Mouse (Mus musculus): ENCODE measurements around the gene Sulf2. TPM values are rescaled to one million over a fixed set of nuclear protein-coding genes. Genes with fewer than 3 reads are reported as not detected.

The Sulf2 gene
- polyA plus RNA-seq, 1 experiment, result 22.4 TPM

DNA sequence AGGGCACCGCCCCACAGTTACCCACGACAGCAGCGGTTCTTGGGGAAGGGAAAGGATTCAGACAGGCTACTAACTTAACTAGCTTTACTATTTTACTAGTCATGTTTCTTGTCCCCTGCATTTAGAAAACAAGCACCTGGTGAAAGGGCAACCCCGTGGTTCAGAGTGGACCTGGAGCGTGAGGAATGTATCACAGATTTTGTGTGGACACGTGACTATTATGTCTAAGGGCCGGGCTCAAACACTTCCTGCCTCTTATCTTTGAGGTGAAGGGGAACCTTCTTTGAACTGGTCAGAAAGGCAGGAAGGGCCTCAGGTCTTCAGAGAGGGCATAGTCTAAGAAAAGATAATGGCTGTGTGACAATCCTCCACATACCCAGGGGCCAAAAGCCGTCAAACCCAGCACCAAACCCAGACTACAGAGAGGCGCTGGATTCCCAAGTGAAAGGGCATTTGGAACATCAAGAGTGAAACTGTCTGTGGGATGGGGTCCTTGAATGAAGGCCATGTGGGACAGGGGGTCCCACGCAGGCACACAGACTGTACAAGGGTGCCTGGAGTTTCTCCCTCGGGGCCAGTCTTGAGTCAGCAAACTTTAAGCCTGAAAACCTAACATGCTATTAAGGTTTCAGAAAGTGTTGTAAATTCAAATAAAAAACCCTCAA lies 2.6 kb downstream of the Sulf2 start:
- DNase-seq (ENCODE audit: low read depth, low spot score), result no peak

DNA sequence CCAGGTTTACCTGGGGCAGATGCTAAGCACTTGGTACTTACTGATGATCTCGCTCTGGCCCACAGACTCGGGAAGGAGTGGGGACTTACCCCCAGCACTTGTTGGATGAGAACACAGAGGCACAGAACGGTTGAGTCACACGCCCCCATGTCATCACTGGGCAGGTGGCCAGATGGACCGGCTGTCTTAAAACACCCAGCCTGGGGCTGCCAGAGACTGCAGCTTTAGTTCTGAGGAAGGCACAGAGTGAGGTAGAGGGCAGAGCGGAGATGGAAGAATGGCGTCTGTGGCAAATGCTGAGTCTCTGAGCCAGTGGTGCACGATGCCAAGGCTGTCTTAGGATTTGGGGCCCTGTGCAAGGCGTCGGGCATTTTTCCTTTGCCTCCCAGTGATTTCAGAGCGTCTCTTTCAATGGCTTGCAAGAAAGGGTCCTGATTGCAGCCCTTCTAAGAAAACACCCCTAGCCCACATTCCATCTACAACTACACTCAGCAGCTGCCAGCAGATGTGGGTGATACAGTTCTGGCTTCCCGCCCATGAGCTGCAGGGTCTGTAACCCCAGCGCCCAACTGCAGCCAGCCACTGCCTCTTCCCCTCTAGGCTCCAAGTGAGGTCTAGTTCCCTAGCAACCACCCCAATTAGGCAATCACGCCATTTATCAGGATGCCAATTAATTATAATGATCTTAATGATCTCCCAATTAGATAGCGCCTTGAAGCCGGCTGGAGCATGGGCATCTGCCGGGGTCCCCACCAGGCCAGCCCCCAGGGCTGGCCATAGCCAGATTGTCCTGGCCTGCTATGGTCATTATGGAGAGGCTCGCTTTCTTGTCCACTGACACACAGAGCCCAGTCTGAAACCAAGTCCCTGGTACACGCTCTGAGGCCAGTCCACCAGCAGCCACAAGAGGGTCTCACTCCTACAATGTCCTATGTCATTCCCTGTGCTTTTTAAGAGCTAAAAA lies 3.7 kb downstream of the Sulf2 start:
- 64% methylated on average over 19 of the region's 19 CpGs for WGBS

More for the DNA sequence above, 2.6 kb downstream of the Sulf2 start:
- 41% methylated on average over 11 of the region's 11 CpGs for WGBS

DNA sequence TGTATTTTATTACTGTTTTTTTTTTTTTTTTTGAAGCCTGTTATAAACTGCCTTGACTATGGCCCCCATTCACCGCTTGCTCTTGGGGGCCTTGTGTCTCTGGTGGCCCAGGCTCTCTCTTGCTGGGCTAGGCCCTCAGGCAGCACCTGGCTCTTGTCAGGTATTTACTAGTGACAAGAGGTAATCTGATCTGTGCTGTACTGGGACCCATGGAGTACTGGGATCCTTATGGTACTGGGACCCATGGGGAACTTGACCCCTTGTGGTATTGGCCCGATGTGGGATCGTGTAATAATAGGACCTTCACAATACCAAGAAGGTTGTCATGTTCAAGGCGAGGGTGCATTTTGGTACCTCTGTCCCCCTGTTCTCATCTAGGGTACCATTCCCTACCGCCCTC lies 4.9 kb downstream of the Sulf2 start:
- WGBS, result 93% methylated on average over 5 of the region's 5 CpGs
- no peak for DNase-seq (ENCODE audit: low read depth, low spot score)

More for the DNA sequence above, 3.7 kb downstream of the Sulf2 start:
- DNase-seq (ENCODE audit: low read depth, low spot score), result no peak

DNA sequence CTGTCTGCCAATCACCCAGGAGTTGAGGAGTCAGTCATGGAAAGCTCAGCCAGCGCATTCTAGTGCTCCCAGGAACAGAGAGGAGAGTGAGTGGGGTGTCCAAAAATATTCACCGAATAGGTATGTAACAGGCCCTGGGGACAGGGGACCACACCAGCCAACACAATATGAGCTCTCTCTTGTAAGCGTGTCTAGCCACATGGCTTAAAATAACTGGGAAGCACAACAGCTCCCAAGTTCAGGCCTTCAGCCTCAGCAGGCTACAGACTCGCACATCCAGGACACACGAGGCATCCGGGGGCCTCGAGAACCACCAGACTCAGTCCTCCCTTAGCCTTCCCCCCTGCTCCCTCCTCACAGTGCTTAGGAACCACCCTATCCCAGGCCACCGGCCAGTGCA lies 6.0 kb downstream of the Sulf2 start:
- DNase-seq (ENCODE audit: low read depth, low spot score), result no peak
- WGBS, result 78% methylated on average over 8 of the region's 8 CpGs

DNA sequence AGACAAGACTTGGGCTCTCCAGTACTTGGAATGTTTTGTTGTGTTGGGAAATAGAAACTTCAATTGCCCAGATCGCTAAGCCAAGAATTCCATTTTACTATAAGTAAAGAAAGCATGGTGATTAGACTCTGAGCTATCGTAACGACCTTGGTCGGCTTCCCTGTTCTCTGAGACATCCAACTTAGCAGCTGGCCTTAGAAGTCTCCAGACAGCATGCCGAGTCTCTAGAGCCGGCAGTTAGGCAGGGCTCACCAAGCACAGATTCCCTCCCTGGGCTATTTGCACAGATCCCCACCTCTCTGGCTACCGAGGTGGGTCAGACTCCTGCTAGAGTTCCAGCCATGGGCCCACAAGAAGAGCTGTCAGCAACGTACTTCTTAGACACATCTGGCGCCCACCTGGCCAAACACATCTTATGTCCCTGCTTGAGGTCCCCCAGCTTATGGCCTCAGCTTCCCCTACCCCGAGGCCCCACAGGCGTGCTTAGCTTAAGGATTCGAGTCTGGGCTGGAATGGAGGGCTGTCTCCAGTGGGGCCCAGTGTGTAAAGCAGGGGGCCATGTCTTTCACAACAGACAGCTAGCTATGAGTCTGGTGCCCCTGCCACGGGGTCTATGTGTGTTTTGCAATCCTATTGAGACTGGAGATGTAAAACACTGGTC lies 6.7 kb downstream of the Sulf2 start:
- WGBS, result 30% methylated on average over 13 of the region's 13 CpGs
- no peak for DNase-seq (ENCODE audit: low read depth, low spot score)

DNA sequence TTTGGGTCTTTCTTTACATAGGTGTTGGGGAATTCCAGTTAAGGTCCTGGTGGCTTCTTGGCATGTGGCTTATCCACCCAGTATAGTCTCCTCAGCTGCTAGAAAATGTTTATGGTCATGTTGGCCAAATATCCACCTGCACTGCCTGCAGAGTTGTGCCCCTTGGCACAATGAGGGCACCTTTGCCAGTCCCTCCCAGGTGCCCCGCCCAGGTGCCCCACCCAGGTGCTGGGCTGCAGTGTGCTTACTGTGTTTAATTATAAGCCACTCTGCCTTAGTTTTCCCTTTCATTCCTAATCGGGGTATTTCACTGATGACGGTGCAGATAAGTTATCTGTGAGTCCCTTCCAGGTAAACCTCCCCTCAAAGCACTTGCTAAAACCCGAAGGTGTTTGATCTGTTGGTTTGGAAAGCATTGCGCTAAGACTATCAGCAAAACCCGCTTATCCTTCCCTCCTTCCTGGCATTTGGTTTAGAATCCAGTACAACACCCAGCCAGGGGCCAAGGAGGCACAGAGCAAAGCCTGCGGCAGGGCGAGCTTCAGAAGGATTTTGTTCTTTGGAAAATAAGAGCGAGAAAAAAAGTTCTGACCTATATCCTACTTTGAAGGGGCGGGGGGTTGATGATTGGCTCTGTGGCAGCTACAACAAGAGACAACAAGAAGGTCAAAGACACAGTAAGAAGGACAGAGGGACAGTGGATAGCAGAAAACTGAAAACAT lies 7.4 kb downstream of the Sulf2 start:
- WGBS, result 34% methylated on average over 10 of the region's 10 CpGs
- no peak for DNase-seq (ENCODE audit: low read depth, low spot score)

DNA sequence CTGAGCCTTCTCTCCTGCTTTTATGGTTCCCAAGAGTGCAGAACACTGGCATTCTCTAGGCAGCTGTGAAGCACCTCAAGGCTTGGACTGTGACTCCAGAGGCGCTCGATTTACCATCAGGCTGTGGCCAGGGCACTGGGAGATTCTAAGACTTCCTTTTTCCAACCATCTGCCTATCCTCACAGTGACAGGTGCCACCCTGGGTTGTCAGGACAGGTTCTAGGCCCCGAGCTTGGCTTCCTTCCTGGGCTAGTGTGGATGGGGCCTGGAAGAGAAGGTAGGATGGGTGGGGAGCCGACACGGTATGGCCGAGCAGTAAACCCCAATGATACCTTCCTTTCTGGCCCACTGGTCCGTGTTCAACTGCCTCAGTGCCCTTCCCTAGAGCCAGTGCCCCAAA lies 9.0 kb downstream of the Sulf2 start:
- 50% methylated on average over 7 of the region's 7 CpGs for WGBS
- no peak for DNase-seq (ENCODE audit: low read depth, low spot score)

DNA sequence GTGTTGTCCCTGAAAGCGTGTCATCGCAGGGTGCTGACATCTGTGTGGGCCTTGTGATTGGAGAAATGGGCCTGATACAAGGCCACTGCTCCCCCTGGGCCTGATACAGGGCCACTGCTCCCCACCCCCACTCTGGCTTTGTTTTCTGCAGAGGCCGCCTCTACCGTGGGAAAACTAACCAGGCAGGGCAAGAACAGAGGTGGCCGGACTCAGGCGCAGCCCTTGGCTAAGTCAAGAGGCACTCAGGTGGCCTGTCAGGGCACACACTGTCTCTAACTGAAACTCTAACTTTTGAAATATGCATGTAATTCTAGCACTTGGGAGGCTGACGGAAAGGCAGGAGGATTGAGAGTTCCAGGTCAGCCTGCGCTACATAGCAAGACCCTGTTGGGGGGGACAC lies 10.4 kb downstream of the Sulf2 start:
- DNase-seq (ENCODE audit: low read depth, low spot score), result no peak

DNA sequence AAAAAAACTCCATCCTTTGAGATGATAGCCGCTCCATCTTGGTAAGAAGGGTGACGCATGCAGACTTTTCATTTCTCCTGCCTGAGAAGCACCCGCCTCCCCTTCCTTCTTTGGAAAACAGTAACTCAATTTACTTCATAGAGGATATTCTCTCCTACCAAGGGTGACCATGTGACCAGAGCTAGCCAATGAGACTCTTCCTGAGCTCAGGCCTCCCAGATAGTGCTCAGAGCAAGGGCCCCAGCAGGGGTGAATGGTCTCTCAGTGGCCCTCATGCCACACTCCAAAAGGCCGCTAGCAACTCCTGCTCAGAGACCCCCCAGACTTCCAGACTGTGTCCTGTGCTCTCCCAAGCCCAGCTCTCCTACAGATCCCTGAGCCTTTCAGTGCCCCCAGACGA lies 11.6 kb downstream of the Sulf2 start:
- DNase-seq (ENCODE audit: low read depth, low spot score), result no peak
- 83% methylated on average over 5 of the region's 5 CpGs for WGBS

More for the DNA sequence above, 10.4 kb downstream of the Sulf2 start:
- 92% methylated on average over 8 of the region's 8 CpGs for WGBS

DNA sequence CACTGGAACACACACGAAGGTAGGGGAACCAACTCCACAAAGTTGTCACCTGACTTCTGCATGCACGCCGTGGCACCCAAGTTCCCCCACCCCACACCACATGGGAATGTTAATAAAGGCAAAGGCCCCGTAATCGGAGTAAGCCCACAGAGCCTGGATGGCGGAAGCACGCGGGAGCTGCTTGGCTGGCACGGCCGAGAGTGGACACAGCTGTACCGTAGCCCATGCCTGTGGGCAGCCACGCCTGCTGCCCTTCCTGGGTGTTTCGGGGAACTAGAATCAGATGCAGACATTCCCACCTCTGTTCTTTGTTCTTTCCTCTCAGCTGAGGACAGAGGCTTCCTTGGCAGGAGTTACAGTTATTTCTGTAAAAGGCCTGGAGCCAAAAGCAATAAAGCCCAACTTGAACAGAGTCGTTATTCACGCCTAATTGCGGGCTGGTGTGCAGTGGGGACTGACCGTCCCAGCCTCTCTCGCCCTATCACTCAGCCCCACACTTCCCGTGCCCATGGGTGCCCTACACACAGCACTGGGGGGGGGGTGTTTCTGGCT lies 12.8 kb downstream of the Sulf2 start:
- DNase-seq (ENCODE audit: low read depth, low spot score), result no peak
- 7% methylated on average over 19 of the region's 19 CpGs for WGBS

DNA sequence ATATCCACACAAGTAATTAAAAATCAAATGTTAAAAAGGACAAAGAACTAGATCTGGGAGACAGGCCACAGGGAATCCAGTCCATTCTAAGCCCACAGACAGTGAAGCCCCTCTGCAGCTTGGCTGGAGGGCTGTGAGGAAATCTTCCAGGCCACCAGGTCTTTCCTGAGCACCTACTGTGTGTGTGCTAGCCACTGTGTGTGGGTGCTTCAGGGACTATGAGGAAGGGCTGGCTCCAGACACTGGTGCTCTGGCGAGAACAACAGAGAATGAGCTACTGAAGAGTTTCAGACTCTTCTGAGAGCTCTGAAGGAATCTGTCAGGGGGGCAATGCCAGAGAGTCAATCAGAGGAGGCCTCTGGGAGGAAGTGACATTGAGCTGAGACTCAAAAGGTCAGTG lies 13.6 kb downstream of the Sulf2 start:
- 56% methylated on average over 1 of the region's 1 CpGs for WGBS
- no peak for DNase-seq (ENCODE audit: low read depth, low spot score)

DNA sequence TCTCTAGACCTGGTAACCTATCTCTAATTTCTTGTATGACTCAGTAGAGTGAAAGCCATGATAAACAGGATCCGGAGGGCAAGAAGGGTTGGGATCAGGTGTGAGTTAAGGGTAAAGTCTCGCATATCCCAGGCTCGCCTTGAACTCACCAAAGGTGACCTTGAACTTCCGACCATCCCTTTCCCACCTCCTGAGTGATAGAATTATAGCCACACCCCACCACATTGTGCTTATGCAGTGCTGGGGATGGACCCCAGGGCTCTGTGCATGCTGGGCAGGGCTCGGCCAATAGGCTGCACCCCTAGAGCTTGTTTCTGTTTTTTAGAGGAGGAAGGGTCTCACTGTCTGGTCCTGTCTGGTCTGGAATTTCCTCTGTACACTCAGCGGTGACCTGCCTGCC lies 14.4 kb downstream of the Sulf2 start:
- no peak for DNase-seq (ENCODE audit: low read depth, low spot score)
- WGBS, result 87% methylated on average over 6 of the region's 6 CpGs

DNA sequence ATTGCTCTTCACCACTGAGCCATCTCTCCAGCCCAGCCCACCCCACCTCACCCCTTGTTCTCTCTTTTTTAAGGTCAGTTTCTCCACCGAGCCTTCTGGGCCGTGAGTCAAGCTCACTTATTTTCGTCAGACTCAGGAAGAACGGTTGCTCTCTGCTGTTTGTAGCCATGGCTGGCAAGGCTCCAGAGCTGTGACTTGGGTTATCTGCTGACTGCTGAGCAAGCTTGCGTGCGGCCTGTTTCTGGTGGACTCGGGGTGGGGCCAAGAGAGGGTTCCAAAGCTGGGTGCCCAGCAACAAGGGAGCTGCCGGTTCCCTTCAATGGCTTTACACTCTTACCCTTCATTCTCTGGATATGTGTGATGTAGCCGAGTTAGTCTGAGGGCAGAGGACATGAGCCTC lies 15.0 kb downstream of the Sulf2 start:
- 31% methylated on average over 9 of the region's 9 CpGs for WGBS
- no peak for DNase-seq (ENCODE audit: low read depth, low spot score)

DNA sequence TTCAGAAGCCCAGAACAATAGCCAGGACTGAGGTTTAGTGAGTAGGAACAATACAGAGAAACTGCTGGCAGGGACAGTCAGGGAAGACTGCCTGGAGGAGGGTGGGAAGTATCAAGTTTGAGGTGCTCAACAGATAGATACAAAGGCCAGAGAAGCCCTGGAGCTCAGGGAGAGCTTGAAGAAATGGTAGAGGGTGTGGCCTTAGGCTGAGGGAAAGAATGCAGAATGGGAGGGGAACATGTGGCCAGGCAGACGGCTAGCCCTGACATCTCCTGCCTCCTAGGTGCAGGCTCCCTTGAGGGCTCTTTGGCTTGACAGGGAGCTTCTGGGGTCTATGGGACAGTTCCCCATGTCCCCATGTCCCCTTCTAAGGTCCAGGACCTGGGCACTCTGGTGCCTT lies 17.2 kb downstream of the Sulf2 start:
- WGBS, result 28% methylated on average over 1 of the region's 1 CpGs

DNA sequence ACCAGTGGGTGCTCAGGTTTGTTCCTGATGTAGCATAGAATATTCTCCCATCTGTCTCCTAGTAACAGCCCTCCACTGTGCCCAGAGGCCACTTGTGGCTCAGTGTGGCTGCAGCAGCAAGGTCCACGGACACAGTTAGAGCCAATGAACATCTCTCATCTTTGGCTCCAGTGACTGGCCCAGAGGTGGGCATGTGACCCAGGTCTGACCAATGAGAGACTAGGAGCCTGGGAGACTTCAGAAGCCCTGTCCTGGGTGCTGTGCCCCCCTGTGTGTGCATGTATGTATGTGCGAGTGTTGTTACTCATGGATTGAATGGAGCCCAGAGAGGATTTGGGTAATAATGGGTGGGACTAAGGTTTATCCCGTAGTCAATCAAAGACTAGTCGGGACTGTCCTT lies 18.0 kb downstream of the Sulf2 start:
- DNase-seq (ENCODE audit: low read depth, low spot score), result no peak
- 93% methylated on average over 4 of the region's 4 CpGs for whole genome bisulfite sequencing

More for the DNA sequence above, 17.2 kb downstream of the Sulf2 start:
- no peak for DNase-seq (ENCODE audit: low read depth, low spot score)

DNA sequence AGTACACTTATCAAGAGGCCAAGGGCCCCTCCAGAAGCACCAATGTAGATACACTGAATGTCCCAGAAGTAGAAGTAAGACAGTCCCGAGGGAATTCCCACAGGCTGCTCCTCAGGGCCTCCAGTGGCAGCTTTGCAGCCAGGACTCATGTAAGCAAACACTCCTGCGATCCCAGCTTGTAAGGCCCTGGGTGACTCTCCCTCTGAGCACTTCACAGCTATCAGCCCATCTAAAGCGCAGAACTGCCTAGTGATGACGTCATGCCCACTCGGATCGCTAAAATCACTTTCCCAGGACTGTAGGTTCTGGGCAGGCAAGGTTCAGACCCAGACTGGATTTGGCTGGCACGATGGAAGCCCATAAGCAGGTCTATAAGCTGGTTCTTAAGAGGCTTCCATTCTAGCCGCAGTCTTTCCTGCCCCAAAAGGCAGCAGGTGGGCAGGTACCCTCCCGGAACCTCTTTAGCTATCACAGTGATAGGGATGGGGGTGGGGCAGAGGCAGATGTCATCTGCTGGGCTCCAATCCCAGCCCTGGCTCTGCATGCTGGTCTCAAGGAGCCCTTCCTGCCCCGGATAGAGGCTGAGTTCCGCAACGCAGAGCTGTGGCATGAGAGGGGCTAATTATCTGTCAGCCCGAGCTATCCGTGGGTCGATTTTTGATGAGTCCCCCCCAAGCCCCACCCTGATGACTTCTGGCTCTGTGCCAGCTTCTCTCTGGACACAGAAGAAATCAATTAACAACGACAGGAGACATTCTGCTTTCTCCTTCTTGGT lies 19.6 kb downstream of the Sulf2 start:
- DNase-seq (ENCODE audit: low read depth, low spot score), result no peak

DNA sequence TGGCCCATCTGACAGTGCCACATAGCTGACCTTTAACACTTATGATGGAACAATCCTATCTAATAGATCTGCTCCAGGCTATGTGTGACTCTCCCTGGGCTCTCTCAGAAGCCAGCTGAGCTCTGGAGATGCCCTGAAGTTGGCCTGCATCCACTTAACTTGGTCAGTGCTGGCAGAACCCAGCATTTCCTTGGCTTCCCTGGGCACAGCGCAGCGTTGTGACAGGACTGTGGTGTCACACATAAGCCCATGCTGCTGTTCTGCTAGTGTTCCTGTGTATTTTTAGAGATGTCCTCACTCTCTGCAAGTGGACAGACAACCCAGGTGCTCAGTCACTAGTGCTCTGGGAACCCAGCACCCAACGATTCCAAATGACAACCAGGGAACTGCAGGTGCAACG lies 26.7 kb downstream of the Sulf2 start:
- DNase-seq (ENCODE audit: low read depth, low spot score), result no peak

More for the DNA sequence above, 19.6 kb downstream of the Sulf2 start:
- WGBS, result 39% methylated on average over 16 of the region's 16 CpGs

DNA sequence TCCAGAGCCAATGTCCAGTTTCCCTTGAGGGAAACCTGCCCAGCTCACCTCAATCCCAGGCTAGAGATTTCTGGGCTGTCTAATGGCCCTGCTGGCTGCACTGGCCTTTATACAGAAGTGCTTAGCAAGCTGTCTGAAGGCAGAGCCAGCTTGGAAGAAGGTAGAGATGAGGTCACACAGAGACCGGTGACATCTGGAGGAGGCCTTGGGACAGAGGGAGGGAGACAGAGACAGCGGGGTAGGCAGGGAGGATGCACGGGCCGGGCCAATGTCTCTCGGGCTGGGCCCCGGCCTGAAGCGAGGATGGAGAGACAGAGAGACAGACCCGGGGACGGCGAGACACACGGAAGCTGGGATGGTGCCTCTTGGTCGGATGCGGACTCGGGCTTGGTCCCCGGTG lies 27.4 kb downstream of the Sulf2 start:
- DNase-seq (ENCODE audit: low read depth, low spot score), result no peak
- 90% methylated on average over 15 of the region's 15 CpGs for WGBS

More for the DNA sequence above, 26.7 kb downstream of the Sulf2 start:
- WGBS, result 91% methylated on average over 4 of the region's 4 CpGs

DNA sequence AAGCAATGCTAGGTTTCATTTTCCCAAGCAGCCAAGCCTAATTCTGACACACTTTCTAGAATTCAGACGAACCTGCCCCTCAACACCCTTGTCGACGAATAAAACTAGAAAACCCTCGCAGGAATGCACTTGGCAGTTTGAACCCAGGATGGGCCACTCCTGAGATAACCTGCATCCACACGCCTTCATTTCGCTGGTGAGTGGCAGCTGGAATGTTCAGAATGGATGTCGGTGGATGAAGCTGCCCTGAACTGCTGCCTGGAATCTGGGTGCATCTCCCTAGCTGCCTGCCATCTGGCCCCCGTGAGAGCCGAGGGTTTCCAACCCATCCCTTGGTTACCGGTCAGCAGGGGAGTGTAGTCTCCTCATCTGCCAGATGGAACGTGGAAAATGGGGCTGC lies 29.1 kb downstream of the Sulf2 start:
- WGBS, result 81% methylated on average over 11 of the region's 11 CpGs
- DNase-seq (ENCODE audit: low read depth, low spot score), result no peak
